Mouse (Mus musculus): ENCODE measurements at regions not wholly inside any gene's neighbourhood (a gene's known extent, or its start where the extent isn't known, plus 50 kb on each side); places are given as distances from the start of the nearest gene placed in this dataset.

GRCm38 (mm10) chr15:36919209-36919608 lies 88.4 kb downstream of the Zfp706 start:
- DNase-seq (ENCODE audit: low read depth, low spot score) = no peak

- no peak for DNase-seq (ENCODE audit: low read depth, low spot score)
Measured at GRCm38 (mm10) chr15:36916998-36917397, 90.6 kb downstream of the Zfp706 start.

GRCm38 (mm10) chr15:36914239-36915100 lies 93.1 kb downstream of the Zfp706 start:
- no peak for DNase-seq (ENCODE audit: low read depth, low spot score)

DNA sequence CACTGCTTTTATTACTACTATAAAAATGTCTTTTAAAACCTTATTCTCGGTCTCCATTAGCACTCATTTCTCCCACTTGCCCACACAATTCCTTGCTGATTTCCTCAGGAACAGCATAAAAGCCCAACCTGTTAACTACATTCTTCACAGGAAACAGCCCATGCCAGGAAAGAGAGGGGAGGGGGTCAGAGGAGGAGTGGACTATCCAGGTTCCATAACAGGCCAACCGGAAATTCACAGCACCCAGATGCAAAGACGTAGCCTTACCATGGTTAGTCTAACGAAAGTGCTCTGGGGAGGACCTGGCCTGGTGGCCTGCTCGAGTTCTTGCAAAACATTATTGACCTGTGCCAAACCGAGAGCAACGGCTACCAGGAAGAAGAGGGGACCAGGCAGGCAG lies 94.3 kb downstream of the Zfp706 start:
- DNase-seq (ENCODE audit: low read depth, low spot score) = no peak

DNA sequence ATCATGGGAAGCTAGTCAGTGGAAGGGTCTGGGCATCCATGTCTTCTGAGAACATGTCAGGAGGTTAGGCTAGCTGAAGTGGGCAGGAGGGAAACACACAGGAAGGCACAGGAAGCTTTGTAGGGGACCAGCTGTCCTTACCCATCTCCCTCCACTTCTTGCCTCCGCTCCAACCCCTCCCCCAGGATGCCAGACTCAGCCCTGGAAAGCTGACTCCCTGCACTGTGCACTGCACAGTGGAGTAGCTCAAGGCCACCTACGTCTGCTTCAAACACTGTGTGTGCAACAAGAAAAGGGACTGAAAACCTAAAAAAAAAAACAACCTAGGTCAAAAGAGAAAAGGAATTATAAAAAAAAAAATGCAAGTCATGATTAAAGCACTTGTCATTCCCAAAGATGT lies 97.3 kb downstream of the Zfp706 start:
- DNase-seq (ENCODE audit: low read depth, low spot score) = no peak

DNA sequence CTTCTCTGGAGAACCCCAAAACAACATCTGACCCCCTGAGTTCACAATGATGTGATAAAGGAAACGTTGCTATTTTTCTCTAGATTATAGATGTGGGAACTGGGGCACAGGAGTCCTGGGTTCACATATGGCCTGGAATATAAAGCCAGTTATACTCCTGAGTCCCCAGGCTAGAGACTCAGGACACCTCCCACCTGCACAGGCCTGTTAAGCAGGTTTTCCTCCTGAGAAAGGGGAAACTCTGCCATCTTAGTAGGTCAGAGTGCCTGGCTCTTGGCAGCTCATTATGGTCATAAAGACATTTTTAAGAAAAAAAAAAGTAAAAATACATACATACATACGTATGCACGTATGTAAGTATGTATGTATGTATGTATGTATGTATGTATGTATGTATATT lies 98.1 kb downstream of the Zfp706 start:
- no peak for DNase-seq (ENCODE audit: low read depth, low spot score)

GRCm38 (mm10) chr15:36906789-36907188 lies 100.8 kb downstream of the Zfp706 start:
- DNase-seq (ENCODE audit: low read depth, low spot score) = no peak

- DNase-seq (ENCODE audit: low read depth, low spot score) = no peak
Measured at GRCm38 (mm10) chr15:36906052-36906451, 101.5 kb downstream of the Zfp706 start.

DNA sequence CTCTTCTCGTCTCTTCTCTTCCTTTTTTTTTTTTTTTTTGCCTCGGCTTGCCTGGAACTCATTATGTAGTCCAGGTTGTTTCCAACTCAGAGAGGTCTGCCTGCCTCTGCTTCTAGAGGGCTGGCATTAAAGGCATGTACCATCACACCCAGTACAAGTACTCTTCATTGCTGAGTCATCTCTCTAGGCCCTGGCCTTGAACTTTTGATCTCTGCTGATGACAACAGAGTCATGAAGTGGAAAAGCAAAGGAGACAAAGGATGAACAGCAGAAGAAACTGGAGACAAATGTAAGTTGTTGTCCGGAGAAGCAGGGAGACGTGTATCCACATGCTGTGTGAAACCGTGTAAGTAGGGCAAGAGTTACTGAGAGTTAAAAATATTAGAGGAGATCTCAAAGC lies 103.7 kb downstream of the Zfp706 start:
- no peak for DNase-seq (ENCODE audit: low read depth, low spot score)

- no peak for DNase-seq (ENCODE audit: low read depth, low spot score)
Measured at GRCm38 (mm10) chr15:36903309-36903708, 104.3 kb downstream of the Zfp706 start.

- peak; percentile 16 for DNase-seq (ENCODE audit: low read depth, low spot score)
Measured at GRCm38 (mm10) chr15:36901830-36902285, 105.7 kb downstream of the Zfp706 start.

GRCm38 (mm10) chr15:36901350-36901749 lies 106.2 kb downstream of the Zfp706 start:
- DNase-seq (ENCODE audit: low read depth, low spot score) = no peak

- no peak for DNase-seq (ENCODE audit: low read depth, low spot score)
Measured at GRCm38 (mm10) chr15:36900940-36901339, 106.6 kb downstream of the Zfp706 start.

- DNase-seq (ENCODE audit: low read depth, low spot score) = no peak
Measured at GRCm38 (mm10) chr15:36899882-36900281, 107.7 kb downstream of the Zfp706 start.

- no peak for DNase-seq (ENCODE audit: low read depth, low spot score)
Measured at GRCm38 (mm10) chr15:36898857-36899523, 108.6 kb downstream of the Zfp706 start.

DNA sequence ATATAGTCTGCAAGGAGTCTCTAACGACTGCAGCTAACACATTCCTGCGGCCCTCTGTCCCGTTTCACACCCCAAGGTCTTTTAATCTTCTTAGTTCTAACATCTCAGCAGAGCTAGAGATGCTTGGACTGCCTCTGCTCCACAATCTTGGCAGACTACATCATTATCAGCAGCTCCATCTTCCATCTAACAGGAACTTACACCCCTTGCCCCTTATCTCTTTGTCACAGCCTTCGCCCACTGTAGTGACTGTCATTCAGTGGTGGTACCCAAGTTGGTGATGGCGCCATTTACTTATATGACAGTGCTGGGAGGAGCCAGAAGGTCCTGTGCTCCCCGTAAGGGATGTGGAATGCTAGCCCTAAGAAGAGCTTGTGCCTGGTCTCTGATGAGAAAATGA lies 109.2 kb downstream of the Zfp706 start:
- DNase-seq (ENCODE audit: low read depth, low spot score) = no peak

GRCm38 (mm10) chr15:36896265-36896664 lies 111.3 kb downstream of the Zfp706 start:
- DNase-seq (ENCODE audit: low read depth, low spot score) = no peak

GRCm38 (mm10) chr15:36895031-36895430 lies 112.5 kb downstream of the Zfp706 start:
- no peak for DNase-seq (ENCODE audit: low read depth, low spot score)

GRCm38 (mm10) chr15:36893407-36893969 lies 114.1 kb downstream of the Zfp706 start:
- DNase-seq (ENCODE audit: low read depth, low spot score) = no peak

DNA sequence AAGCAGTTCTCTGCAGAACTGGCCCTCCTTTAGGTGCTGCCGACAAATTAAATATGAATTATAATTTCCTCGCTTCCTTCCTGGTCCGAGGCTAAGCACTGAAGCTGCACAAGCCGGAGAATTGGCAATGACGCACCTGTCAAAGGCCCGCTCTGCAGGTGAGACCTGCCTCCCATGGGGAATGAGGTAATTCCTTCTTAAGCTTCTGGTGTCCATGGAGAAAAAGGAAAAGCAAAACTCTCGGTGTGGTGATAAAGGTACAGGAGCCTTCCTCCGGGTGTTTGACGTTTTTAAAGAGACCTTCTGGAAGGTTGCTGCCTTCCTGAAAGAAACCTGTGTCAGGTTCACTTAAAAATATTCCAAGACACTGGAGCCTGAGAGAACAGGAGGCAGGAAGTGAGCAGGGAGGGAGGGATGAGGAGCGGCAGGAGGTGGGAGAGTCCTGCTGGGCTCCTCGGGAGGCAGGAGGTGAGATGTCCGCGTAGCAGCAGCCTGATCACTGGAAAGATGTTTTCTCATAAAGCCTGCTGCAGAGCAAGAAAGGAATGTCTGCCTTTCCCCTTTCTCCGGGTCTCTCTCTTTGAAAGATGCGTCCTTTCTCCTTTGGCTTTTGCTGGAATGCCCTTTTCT lies 114.9 kb downstream of the Zfp706 start:
- no peak for DNase-seq (ENCODE audit: low read depth, low spot score)

GRCm38 (mm10) chr15:36891851-36892250 lies 115.7 kb downstream of the Zfp706 start:
- no peak for DNase-seq (ENCODE audit: low read depth, low spot score)

DNA sequence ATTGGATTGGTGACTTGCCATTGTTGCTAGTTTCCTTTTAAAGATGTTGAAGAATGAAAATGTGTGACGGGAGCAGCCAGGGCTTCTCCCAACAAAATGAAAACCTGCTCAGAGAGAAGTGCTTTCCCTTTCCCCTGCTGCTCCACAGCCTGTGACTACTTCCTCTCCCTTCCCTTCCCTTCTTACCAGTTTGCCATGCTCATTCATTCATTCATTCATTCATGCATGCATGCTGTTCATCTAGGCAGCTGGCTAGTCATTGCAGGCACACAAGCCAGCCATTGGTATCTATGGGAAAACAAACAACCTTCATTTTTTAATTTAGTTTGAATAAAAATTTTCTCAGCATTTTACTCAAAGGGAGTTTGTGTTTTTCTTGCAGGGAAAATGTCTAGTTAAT lies 116.3 kb downstream of the Zfp706 start:
- no peak for DNase-seq (ENCODE audit: low read depth, low spot score)
